Mouse (Mus musculus): ENCODE data around the gene Slc1a6. TPM values are rescaled to one million over a fixed set of nuclear protein-coding genes. Genes with fewer than 3 reads are reported as not detected.

The Slc1a6 gene
- polyA plus RNA-seq, 1 experiment from 2014 or later = 7.4 TPM

DNA sequence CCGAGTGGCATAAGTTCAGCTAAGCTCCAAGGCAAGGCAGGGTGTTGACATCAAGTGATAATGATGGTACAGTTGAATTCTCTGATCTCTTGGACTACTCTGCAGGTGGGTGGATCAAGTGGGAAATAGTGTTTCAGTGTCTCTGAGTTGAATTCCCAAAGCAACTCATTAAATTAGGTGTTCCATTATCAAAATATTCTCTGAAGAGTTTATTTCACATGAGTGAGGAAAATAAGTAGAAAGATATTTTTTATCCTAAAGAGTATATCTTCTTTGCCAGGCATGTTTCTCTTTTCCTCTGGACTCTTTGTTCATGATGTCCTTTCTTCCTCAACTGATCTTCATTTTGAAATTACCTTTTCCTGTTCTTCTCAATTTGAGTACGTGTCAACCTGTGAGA is 71.8 kb downstream of the Slc1a6 start, which contains the start of gene Olfr1356:
Gene Olfr1356, minus strand, starts transcription at position 101 of the 400 bp plus-strand sequence.
- Histone ChIP-seq H3K4me1 (replicated peaks; ENCODE audit: control insufficient read depth, insufficient read depth, low read length) (no peaks in the 10 kb centered on the region), H3K36me3 (ENCODE audit: control insufficient read depth, insufficient read depth) (no peaks in the 10 kb centered on the region), H3K9me3 (ENCODE audit: control insufficient read depth, low read length) (no peaks in the 10 kb centered on the region), H3K27ac (ENCODE audit: low read length) (no peak within 1 kb of the TSS), H3K9ac (replicated peaks; ENCODE audit: low read depth, low read length) (no peak within 1 kb of the TSS), H3K4me2 (ENCODE audit: low read length) (no peak within 1 kb of the TSS), H3K27me3 (replicated peaks; ENCODE audit: control insufficient read depth, insufficient read depth, low read length) (no peaks in the 10 kb centered on the region), H3K4me3 (replicated peaks; ENCODE audit: low read length) (no peak within 1 kb of the TSS)
- no peak for ATAC-seq
- WGBS = 86% methylated on average over 2 of the region's 2 CpGs

Other genes starting within 250 kb of the Slc1a6 start
- 38.5 and 48.3 TPM in 2 replicates for gene Ilvbl, start 206.2 kb upstream of the Slc1a6 start, polyA plus RNA-seq (2015; fragmentation: Nextera tagmentation; extraction: Ambion mirVana)
- gene Syde1, start 188.5 kb upstream of the Slc1a6 start, polyA plus RNA-seq (2015; fragmentation: Nextera tagmentation; extraction: Ambion mirVana) = 3.9 TPM in 2 replicates
- gene Olfr1357, start 162.4 kb upstream of the Slc1a6 start, polyA plus RNA-seq (2015; fragmentation: Nextera tagmentation; extraction: Ambion mirVana) = not detected in 2 replicates
- gene Casp14, start 62.2 kb upstream of the Slc1a6 start, polyA plus RNA-seq (2015; fragmentation: Nextera tagmentation; extraction: Ambion mirVana) = 0.11 TPM in 1 of 2 replicates, not detected in the other
- gene Ccdc105, start 27.4 kb upstream of the Slc1a6 start, polyA plus RNA-seq (2015; fragmentation: Nextera tagmentation; extraction: Ambion mirVana) = 0.39 and 0.41 TPM in 2 replicates
- gene Olfr1356, start 71.7 kb downstream of the Slc1a6 start, polyA plus RNA-seq (2015; fragmentation: Nextera tagmentation; extraction: Ambion mirVana) = not detected in 2 replicates
- gene Olfr1355, start 95.0 kb downstream of the Slc1a6 start, polyA plus RNA-seq (2015; fragmentation: Nextera tagmentation; extraction: Ambion mirVana) = not detected in 2 replicates
- not detected in 2 replicates for gene Olfr1354, start 132.7 kb downstream of the Slc1a6 start, polyA plus RNA-seq (2015; fragmentation: Nextera tagmentation; extraction: Ambion mirVana)
- gene Olfr8, start 170.1 kb downstream of the Slc1a6 start, polyA plus RNA-seq (2015; fragmentation: Nextera tagmentation; extraction: Ambion mirVana) = not detected in 2 replicates
- gene Olfr1353, start 182.8 kb downstream of the Slc1a6 start, polyA plus RNA-seq (2015; fragmentation: Nextera tagmentation; extraction: Ambion mirVana) = not detected in 2 replicates
- not detected in 2 replicates for gene Olfr1352, start 200.6 kb downstream of the Slc1a6 start, polyA plus RNA-seq (2015; fragmentation: Nextera tagmentation; extraction: Ambion mirVana)
- not detected in 2 replicates for gene Olfr1351, start 232.0 kb downstream of the Slc1a6 start, polyA plus RNA-seq (2015; fragmentation: Nextera tagmentation; extraction: Ambion mirVana)
- gene Olfr57, start 248.2 kb downstream of the Slc1a6 start, polyA plus RNA-seq (2015; fragmentation: Nextera tagmentation; extraction: Ambion mirVana) = 0.15 and 0.65 TPM in 2 replicates

All from forebrain, embryonic 16.5 days (tissue).